Mouse (Mus musculus) layer of hippocampus, adult 2 months (tissue): ENCODE measurements around the gene Ipo7. TPM values are rescaled to one million over a fixed set of nuclear protein-coding genes. Genes with fewer than 3 reads are reported as not detected.
"Not testable (repeated sequence)": the region's sequence is repeated elsewhere in the genome, so short reads cannot be mapped to it uniquely, and the experiment has no call there.

ENCODE experiments used
- DNase-seq, 2 experiments: peaks; one replicate each; pipeline ENCODE4 v3.0.0; 2022; ENCODE audit warnings: low spot score in 2 of 2
- H3K27ac ChIP-seq: fragments of 200-600 bp; 2 replicates; pipeline ENCODE4 v1.8.1; 2022
- H3K4me3 ChIP-seq: fragments of 200-600 bp; 2 replicates; pipeline ENCODE4 v1.8.1; 2022; ENCODE audit warnings: mild to moderate bottlenecking
- CTCF ChIP-seq: fragments of 200-600 bp; conservative IDR thresholded peaks from 2 replicates; pipeline ENCODE4 v1.8.1; 2022; ENCODE audit warnings: antibody characterized with exemption, mild to moderate bottlenecking, moderate library complexity
- long read RNA-seq, 2 experiments: library from polyadenylated mRNA; stranded (forward); transcript quantifications; one replicate each; pipeline ENCODE4 v2.0.0; 2021; ENCODE audit warnings: borderline mapping rate in 2 of 2
- total RNA-seq, 2 experiments: library from RNA; stranded (reverse); gene quantifications; 2 replicates each; pipeline ENCODE4 v1.2.3; 2021

Gene Ipo7
- 100 to 1,000 TPM in 1 of 2 experiments, 10 to 100 TPM in 1; 97.9 to 101 TPM for total RNA-seq
- long read RNA-seq, experiment 1, full-length matches to known transcripts = 5 of 18 reads
- long read RNA-seq, experiment 1, partial matches to known transcripts = 11 of 18 reads
- long read RNA-seq, experiment 1, other reads (novel, unspliced or antisense) = 2 of 18 reads
- long read RNA-seq, experiment 2, full-length matches to known transcripts = 14 of 34 reads
- long read RNA-seq, experiment 2, partial matches to known transcripts = 15 of 34 reads
- long read RNA-seq, experiment 2, other reads (novel, unspliced or antisense) = 5 of 34 reads

DNA sequence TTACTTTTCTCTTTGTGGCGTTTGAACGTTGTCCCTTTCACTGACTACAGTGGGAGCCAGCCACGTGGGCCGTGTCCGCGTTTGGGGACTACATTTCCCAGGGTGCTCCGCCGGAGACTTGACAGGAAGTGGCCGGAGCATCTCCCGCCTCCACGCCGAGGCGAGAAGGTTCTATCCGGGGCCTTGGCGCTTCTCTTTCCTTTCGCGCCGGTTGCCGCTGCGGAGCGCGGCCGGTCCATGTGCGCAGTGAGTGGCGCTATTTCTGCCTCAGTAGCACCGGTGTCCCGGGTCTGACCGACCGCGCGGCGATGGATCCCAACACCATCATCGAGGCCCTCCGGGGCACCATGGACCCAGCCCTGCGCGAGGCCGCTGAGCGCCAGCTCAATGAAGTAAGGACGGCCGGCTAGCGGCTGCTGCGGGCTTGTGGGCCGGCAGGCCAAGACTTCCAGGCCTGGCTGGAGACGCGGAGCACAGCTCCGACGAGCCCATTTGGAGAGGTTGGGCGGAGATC is at the start of gene Ipo7:
Ipo7 (plus strand) TSS at position 158 of the 514 bp plus-strand sequence.
- Histone ChIP-seq H3K4me3 (peak within 1 kb of the TSS; percentile 95), H3K27ac (peak within 1 kb of the TSS; percentile 90)
- TF ChIP-seq CTCF = no peak
- DNase-seq = peak; percentile 95

DNA sequence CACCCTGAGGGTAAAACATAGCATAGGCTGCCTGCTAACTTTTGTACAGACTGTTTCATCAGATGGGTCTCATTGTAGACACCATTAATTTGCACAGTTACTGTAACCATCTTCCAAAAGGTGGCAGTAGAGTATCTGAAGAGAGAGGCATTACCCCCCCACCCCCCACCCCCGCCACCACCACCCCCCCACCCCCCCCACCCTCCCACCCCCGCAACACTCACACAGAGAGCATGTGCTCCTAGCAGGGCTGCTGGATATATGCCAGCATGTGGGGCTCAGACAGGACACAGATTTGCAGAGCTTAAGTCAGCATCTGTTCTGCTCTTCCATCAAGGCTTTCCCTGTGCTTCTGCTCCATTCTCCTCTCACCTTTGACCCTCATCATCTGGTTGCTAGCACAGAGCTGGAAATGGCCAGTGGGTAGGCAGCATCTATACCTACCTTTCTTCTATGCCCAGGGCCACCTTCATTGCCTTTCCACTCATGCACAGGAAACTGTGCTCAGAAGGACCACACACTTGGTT is 49.1 kb upstream of the Ipo7 start:
- Histone ChIP-seq H3K4me3 (no peak overlapping the region), H3K27ac (peak overlapping the region; percentile 84)
- DNase-seq = peak; percentile 44 to 53
- TF ChIP-seq CTCF = peak; percentile 57

DNA sequence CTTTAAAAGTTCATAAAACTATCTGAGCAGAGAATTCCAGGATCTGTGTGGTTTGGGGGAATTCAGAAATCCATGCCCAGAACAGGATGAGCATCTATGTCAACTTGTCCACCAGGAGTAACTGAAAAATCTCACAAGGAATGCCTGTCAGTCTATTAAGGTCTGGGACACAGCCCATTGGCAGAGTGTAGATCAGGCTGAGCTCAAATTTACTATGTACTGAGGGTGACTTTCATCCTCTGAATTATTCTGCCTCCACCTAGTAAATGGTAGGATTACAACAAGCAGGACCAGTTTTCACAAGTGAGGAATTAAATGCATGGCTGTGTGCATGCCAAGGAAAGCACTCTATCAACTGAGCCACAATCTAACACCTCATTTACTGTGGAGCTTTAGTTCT is 48.5 kb upstream of the Ipo7 start:
- peak overlapping the region; percentile 80 for H3K27ac ChIP-seq
- no peak for DNase-seq
- no peak overlapping the region for H3K4me3 ChIP-seq
- TF ChIP-seq CTCF = 0 out of 2 replicates have a peak, but pooled peaks have one; percentile 4

DNA sequence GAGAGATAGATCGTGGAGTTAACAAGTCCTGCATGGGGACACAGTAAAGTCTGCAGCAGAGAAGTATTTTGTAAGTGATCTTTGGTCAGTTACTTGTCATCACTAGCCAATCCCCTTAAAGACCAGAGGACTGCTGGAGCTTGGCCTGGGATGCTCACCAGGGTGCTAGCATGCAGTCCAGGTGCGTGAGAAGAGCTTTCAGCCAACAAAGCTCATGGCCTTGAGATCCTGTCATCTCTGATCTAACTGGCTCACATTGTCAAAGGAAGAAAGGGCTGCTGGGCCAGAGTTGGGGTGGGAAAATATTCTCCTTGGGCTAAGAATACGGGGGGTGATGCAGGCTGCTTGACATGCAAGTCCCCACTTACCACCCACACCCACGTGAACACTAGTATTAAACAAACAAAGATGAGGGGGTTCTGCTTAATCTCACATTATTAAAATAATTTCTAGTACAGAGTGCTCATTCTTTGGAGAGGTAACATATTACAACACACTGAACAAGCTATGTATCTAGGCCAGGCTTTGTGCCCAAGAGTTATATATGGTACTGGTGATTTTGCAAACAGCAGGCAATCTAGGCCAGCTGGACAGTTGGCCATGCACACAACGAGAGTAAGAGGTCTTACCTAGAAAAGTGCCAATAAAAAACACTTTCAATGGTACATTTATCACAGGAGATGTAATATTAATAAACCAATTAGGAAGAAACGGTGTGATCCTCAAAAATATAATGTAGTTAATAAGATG is 41.9 kb upstream of the Ipo7 start:
- Histone ChIP-seq H3K4me3 (no peak overlapping the region), H3K27ac (no peak overlapping the region)
- DNase-seq = no peak
- no peak for TF ChIP-seq CTCF

DNA sequence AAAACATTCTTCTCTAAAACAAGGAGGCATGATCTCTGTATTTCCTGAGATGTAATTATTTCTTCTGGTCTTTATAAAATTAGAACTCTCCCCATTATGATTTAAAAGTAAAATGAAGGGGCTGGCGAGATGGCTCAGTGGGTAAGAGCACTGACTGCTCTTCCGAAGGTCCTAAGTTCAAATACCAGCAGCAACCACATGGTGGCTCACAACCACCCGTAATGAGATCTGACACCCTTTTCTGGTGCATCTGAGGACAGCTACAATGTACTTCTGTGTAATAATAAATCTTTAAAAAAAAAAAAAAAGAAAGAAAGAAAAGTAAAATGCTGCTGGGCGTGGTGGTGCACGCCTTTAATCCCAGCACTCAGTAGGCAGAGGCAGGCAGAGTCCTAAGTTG is 40.9 kb upstream of the Ipo7 start:
- TF ChIP-seq CTCF = peak; percentile 72
- not testable (repeated sequence) for DNase-seq, H3K4me3 ChIP-seq, H3K27ac ChIP-seq

DNA sequence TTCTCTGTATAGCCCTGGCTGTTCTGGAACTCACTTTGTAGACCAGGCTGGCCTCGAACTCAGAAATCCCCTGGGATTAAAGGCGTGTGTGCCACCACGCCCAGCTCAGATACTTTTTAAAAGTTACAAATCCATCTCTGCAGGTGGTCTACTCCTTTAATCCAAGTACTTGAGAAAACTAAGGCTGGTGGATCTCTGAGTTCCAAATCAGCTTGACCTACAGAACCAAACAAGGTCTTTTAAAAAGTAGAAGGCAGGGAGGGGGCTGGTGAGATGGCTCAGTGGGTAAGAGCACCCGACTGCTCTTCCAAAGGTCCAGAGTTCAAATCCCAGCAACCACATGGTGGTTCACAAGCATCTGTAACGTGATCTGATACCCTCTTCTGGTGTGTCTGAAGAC is 33.5 kb upstream of the Ipo7 start:
- not testable (repeated sequence) for H3K27ac ChIP-seq, DNase-seq

DNA sequence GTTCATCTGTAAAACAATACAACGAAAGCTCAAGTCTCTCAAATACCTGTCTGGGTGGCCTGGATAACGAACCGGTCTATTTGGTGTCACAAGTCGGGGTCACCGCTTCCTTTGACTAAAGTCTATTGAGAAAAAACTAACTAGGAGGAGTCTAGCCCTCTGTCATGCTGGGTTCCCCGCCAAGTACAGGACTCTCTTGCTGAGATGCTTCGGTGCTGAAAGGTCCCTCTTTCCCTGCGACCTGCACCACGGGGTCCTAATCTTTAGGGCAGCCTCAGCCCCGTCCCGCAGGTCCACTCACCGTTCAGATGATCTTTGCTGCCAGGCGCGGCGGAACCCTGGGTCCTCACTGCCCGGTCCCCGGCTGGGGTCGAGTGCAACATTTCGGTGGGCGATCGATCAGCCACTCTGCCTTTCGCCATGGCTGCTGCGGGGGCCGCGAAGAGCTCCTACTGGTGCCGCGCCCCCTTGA is 32.4 kb upstream of the Ipo7 start:
- H3K27ac ChIP-seq = peak overlapping the region; percentile 90
- no peak for TF ChIP-seq CTCF

More for the DNA sequence above, 33.5 kb upstream of the Ipo7 start:
- not testable (repeated sequence) for H3K4me3 ChIP-seq

DNA sequence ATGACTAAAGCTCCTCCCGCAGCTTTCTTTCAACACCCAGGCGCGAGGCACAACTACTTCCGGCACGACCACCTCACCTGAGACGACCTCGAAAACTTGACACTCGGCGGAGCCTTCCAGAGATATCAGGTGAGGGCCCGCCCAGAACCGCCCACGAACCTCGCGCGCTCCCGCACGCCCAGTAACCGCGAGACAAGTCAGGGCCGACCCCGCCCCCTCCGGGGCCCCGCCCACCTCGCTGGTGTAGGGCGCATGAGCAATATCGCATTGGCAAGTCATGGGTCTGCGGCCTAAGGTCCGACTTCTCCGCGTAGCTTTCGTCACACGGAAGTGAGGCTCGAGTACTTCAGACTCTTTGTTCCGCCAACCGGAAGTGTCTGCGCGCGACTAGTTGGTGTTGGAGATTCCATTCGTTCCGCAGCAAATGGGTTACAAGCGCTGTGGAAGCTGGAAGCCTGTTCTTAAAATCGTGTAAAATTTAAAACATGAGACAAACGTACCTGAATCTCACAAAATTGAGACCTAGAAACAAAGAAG is 31.9 kb upstream of the Ipo7 start:
- H3K27ac ChIP-seq = peak overlapping the region; percentile 90

More for the DNA sequence above, 32.4 kb upstream of the Ipo7 start:
- peak overlapping the region; percentile 78 for H3K4me3 ChIP-seq
- no peak for DNase-seq

DNA sequence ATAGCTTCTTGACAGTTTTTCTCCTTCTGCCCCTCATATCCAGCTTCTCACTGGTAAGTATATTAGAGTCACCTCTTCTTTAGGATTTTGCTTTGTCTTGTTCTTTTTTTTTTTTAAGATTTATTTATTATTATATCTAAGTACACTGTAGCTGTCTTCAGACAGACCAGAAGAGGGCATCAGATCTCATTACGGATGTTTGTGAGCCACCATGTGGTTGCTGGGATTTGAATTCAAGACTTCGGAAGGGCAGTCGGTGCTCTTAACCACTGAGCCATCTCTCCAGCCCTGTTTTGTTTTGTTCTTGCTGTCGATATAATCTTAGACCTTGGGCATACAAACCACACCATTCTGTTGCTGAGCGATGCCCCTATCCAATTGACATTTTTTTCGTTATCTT is 31.3 kb upstream of the Ipo7 start, which contains the start of gene Tmem41b:
Tmem41b (minus strand) TSS at position 155 of the 400 bp plus-strand sequence.
- DNase-seq = not testable (repeated sequence)
- peak; percentile 78 for TF ChIP-seq CTCF
- Histone ChIP-seq H3K27ac (peak within 1 kb of the TSS; percentile 90), H3K4me3 (peak within 1 kb of the TSS; percentile 78)

More for the DNA sequence above, 31.9 kb upstream of the Ipo7 start:
- peak; percentile 98 to 99 for DNase-seq
- H3K4me3 ChIP-seq = peak overlapping the region; percentile 78
- no peak for TF ChIP-seq CTCF

DNA sequence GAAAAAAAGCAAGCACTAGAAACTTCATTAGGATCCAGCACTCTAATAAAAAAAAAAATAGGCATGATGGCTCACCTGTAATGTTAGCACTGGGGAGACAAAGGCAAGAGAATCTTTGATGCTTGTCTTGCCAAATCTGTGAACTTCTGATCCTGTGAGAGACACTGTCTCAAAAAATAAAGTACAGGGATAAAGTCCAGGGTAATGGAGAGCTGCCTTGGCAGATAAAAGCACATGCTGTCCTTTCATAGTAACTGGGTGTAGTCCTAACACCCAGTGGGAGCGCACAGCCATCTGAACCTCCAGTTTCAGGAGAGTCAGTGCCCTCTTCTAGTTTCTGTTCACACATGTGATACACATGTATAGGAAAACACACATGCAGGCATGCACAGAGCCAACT is 26.8 kb upstream of the Ipo7 start:
- no peak for DNase-seq
- TF ChIP-seq CTCF = no peak
- Histone ChIP-seq H3K4me3 (no peak overlapping the region), H3K27ac (no peak overlapping the region)

DNA sequence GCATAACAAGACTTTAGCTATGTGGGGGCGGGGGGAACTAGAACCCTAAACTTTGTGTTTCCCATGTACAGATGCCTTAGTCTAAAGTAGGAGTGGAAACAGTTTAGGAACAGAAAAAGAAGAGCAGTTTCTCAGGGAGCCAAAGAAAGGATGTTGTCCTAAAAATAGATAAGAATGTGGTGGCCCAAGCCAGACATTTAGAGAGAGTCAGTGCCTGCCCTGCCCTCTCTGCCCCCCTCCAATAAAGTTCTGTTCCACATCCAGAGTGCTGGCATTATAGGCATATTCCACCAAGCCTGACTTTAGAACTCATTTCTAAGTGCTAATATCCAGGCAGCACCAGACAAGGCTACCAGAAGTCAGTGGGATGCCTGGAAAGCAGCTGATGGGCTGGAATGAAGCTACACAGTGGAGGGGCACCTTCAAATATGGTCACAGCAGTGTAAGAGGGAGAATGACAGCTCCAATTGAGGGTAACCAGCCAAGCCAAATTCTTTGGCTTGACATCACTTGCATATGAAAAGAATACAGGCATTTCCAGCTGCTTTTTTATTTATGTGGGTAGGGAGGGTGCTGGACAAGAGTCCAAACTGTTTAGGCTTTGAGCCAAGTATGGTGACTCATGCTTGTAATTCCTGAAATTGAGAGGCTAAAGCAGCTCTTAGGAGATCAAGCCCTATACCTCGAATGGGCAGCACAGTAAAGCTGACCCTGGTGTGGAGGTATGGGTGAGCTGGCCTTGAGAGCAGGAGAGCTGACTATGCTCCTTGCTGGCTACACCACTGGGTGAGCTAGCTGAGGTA is 24.7 kb upstream of the Ipo7 start:
- Histone ChIP-seq H3K27ac (peak overlapping the region; percentile 23; the same call in 1 of the 2 replicates), H3K4me3 (no peak overlapping the region)
- DNase-seq = no peak
- no peak for TF ChIP-seq CTCF

DNA sequence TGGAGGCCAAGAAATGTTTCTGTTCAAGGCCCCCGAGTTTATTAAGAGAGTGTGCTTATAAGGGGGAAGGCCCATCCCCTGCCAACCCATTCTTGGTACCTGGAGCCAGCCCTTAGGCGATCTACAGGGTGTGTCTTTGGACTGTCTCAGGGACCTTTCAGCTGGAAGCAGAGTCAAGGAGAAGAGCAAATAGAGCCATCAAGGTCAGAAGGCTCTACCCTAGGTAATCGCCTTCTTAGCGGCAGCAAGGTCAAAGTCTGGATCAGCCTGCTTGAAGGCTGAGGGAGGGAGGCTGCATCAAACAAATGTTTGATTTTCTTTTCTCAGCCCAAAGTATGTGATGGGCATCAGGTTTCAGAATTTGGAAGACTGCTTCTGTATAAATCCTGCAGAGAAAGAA is 19.7 kb upstream of the Ipo7 start:
- Histone ChIP-seq H3K27ac (no peak overlapping the region), H3K4me3 (no peak overlapping the region)
- DNase-seq = no peak
- no peak for TF ChIP-seq CTCF
